Mouse (Mus musculus): Measurements from ENCODE around the gene Angel2.

- TF ChIP-seq EP300 (IDR thresholded peaks at IDR 0.05; ENCODE audit: low read depth) (no peak), CTCF (IDR thresholded peaks at IDR 0.05; ENCODE audit: low read depth) (no peak)
Measured at GRCm38 (mm10) chr1:190962760-190963159, 37.8 kb downstream of the Angel2 start.
